Mouse (Mus musculus): ENCODE data around the gene Zdhhc13. TPM values are rescaled to one million over a fixed set of nuclear protein-coding genes. Genes with fewer than 3 reads are reported as not detected.

The Zdhhc13 gene
- polyA plus RNA-seq, 1 experiment, result not detected

DNA sequence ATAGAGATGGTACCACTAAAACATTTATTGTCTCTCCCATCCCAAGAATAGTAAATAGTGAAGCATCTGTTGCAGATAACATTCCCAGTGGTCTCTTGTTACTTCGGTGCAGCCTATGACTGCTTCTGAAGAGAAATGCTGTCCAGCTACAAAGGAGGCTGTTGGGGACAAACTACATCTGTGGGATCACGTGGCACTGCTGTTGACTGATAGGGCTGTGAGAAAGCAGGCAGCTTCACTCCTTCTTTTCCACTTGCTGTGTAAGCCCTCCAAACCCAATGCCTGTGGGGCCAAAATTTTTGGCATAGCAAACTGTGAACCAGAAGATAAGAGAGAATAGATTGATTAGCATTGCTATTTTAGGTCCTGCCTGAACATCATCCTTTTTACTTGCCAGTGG lies 41.6 kb downstream of the Zdhhc13 start:
- no peak overlapping the region for H3K27ac ChIP-seq (ENCODE audit: insufficient read depth, low read depth, low read length)
- TF ChIP-seq CTCF (IDR thresholded peaks at IDR 0.05; ENCODE audit: insufficient read depth, low read depth, low read length) (no peak), POLR2A (IDR thresholded peaks at IDR 0.05; ENCODE audit: insufficient read depth, low read depth, low read length) (no peak)
- no peak overlapping the region for H3K4me3 ChIP-seq (ENCODE audit: insufficient read depth, low read depth, low read length)
- WGBS, result 48% methylated on average over 2 of the region's 2 CpGs
- H3K4me1 ChIP-seq (ENCODE audit: control insufficient read depth, insufficient read depth, low read length), result peaks cover 6% of the 10 kb centered on the region

DNA sequence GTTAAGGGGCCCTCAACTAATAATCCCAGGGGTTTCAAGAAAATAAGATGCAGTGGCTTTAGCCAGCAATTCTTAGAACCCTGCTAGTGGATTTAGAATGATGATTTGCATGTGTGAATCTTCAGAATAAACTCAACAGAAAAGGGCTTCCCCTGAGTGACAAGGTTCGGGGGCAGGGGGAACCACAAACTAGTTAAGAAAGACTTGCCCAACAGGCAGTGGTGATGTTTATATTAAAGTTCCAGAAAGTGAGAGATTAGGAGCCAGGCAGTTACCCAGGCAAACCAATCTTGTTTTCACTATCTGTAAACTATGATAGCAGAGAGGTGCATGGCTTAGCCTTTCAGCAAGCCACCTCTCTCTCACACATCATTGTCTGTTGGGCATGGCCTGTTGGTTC lies 43.9 kb downstream of the Zdhhc13 start:
- peaks cover 8% of the 10 kb centered on the region for H3K4me1 ChIP-seq (ENCODE audit: control insufficient read depth, insufficient read depth, low read length)
- H3K4me3 ChIP-seq (ENCODE audit: insufficient read depth, low read depth, low read length), result no peak overlapping the region
- H3K27ac ChIP-seq (ENCODE audit: insufficient read depth, low read depth, low read length), result no peak overlapping the region
- 93% methylated on average over 1 of the region's 1 CpGs for WGBS
- TF ChIP-seq CTCF (IDR thresholded peaks at IDR 0.05; ENCODE audit: insufficient read depth, low read depth, low read length), result no peak
- TF ChIP-seq POLR2A (IDR thresholded peaks at IDR 0.05; ENCODE audit: insufficient read depth, low read depth, low read length), result no peak

DNA sequence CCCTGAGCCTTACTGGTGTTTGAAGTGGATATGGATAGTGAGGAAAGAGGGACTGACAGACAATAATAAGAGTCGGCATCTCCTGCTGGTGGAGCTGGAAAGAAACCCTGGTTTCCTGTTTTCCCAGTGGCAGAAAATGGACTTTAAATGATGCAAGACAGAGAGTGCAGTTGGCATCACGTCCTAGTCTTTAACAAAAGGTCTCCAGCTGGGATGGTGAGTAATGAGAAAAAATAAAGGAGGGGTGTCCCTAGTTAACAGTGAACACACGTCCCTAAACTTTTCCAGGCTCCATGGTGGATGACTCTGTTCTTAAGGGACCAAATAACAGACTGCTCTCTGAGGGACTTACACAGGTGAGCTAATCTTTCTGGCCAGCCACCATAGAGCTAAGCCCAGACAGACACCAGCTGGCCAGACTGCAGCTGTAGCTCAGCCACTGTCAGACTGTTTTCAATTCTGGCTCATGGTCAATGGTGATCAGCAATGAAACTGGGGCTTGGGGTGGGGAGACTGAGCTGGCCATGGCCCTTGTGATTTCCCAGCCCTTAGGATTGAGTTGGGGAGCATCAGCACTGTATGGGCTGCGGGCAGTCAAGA lies 45.7 kb downstream of the Zdhhc13 start:
- 37% methylated on average over 4 of the region's 4 CpGs for WGBS
- no peak for TF ChIP-seq CTCF (IDR thresholded peaks at IDR 0.05; ENCODE audit: insufficient read depth, low read depth, low read length)
- TF ChIP-seq POLR2A (IDR thresholded peaks at IDR 0.05; ENCODE audit: insufficient read depth, low read depth, low read length), result no peak
- 0 out of 2 replicates have a peak overlapping the region, but pooled peaks have one; percentile 32 for H3K27ac ChIP-seq (ENCODE audit: insufficient read depth, low read depth, low read length)
- no peak overlapping the region for H3K4me3 ChIP-seq (ENCODE audit: insufficient read depth, low read depth, low read length)
- peaks cover 8% of the 10 kb centered on the region for H3K4me1 ChIP-seq (ENCODE audit: control insufficient read depth, insufficient read depth, low read length)

DNA sequence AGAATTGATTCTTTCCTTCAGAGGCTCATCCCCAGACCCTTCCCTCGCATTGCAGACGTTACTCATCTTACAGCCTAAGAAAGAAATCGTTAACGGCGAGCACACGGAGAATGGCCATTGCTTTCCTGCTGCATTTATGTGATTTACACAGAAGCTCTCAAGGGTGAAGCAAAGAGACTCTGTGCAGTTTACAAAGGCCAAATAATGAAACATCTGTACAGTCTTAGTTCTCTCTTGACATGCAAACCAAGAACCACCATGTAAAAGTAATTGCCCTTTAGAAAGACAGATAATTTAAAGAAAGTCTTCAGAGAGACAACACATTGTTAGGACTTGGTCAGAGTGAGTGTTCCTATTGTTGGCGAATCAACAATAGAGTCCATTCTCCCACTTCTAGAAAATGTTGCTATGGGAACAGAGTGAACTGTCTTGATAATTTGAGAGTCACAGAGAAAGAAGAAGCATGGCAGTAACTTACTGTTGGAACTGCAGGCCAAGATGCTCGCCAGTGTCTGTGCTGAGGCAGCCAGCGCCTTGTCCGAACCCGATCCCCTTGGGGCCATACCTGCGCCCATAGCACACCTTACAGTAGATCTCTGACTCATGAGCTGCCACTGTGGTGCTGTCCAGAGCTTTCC lies 46.3 kb downstream of the Zdhhc13 start:
- Histone ChIP-seq H3K27ac (ENCODE audit: insufficient read depth, low read depth, low read length) (peak overlapping the region; percentile 49; the same call in 1 of the 2 replicates), H3K4me1 (ENCODE audit: control insufficient read depth, insufficient read depth, low read length) (peaks cover 8% of the 10 kb centered on the region), H3K4me3 (ENCODE audit: insufficient read depth, low read depth, low read length) (no peak overlapping the region)
- TF ChIP-seq POLR2A (IDR thresholded peaks at IDR 0.05; ENCODE audit: insufficient read depth, low read depth, low read length) (no peak), CTCF (IDR thresholded peaks at IDR 0.05; ENCODE audit: insufficient read depth, low read depth, low read length) (no peak)
- WGBS, result 58% methylated on average over 12 of the region's 12 CpGs

DNA sequence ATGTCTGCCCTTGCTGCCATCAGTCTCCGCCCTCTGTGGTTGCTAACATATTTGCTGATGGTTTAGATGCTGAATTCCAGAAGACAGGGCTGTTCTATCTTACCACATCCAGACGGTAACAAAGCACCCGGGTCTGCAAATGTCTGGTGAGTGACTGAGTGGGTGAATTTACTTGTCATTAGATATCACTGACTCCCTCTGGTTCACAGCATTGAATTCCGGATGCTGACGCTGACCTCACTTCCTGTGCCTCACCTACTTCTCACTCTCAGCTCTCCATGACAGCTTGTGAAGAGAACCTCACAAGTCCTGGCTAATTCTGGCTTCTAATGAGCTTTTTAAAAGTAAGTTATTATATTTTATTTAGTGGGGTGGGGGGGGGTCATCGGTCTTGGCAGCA lies 48.1 kb downstream of the Zdhhc13 start:
- Histone ChIP-seq H3K27ac (ENCODE audit: insufficient read depth, low read depth, low read length) (no peak overlapping the region), H3K4me3 (ENCODE audit: insufficient read depth, low read depth, low read length) (no peak overlapping the region), H3K4me1 (ENCODE audit: control insufficient read depth, insufficient read depth, low read length) (peaks cover 8% of the 10 kb centered on the region)
- WGBS, result 77% methylated on average over 6 of the region's 6 CpGs
- TF ChIP-seq POLR2A (IDR thresholded peaks at IDR 0.05; ENCODE audit: insufficient read depth, low read depth, low read length), result no peak
- TF ChIP-seq CTCF (IDR thresholded peaks at IDR 0.05; ENCODE audit: insufficient read depth, low read depth, low read length), result no peak

DNA sequence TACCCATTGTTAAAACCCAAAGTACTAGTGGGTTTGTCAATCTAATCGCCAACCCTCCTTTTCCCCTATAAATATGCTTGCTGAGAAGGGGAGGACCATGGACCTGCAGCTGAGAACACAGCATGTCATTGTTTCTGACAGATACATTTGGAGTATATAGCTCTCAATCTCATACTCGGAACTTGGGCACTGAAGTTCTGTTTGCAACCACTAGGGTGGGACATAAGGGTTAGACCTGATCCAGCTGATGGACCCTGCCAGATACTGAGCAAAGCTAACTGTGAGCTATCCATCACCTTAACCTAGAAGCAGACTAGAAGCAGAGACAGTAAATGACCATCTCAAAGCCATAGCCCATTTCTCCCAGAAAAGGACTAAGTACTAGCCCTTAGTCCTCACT lies 49.6 kb downstream of the Zdhhc13 start:
- TF ChIP-seq POLR2A (IDR thresholded peaks at IDR 0.05; ENCODE audit: insufficient read depth, low read depth, low read length) (no peak), CTCF (IDR thresholded peaks at IDR 0.05; ENCODE audit: insufficient read depth, low read depth, low read length) (no peak)
- WGBS, result 69% methylated on average over 2 of the region's 2 CpGs
- Histone ChIP-seq H3K4me3 (ENCODE audit: insufficient read depth, low read depth, low read length) (no peak overlapping the region), H3K27ac (ENCODE audit: insufficient read depth, low read depth, low read length) (no peak overlapping the region), H3K4me1 (ENCODE audit: control insufficient read depth, insufficient read depth, low read length) (peaks cover 8% of the 10 kb centered on the region)

DNA sequence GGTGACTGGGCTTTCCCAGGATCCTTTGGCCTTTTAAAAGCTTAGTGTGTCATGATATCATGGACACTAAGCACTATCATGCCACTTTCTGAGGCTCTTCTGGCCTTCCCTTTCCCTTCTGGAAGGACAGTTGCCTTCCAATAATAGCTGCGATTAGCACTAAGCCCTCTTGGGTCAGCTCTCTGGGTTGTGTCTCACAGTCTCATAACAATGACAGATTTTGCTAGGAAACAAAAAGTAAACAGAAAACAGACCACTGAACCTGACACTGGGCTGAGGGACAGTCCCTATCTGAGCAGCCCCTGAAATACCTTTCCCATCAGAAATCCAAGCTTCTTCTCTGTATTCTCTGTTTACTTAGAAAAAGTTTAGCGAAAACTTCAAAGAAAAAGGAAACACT lies 51.7 kb downstream of the Zdhhc13 start:
- whole genome bisulfite sequencing, result 91% methylated on average over 2 of the region's 2 CpGs
- TF ChIP-seq POLR2A (IDR thresholded peaks at IDR 0.05; ENCODE audit: insufficient read depth, low read depth, low read length) (no peak), CTCF (IDR thresholded peaks at IDR 0.05; ENCODE audit: insufficient read depth, low read depth, low read length) (no peak)
- Histone ChIP-seq H3K4me1 (ENCODE audit: control insufficient read depth, insufficient read depth, low read length) (peaks cover 2% of the 10 kb centered on the region; the same call in 1 of the 2 replicates), H3K4me3 (ENCODE audit: insufficient read depth, low read depth, low read length) (no peak overlapping the region), H3K27ac (ENCODE audit: insufficient read depth, low read depth, low read length) (no peak overlapping the region)

DNA sequence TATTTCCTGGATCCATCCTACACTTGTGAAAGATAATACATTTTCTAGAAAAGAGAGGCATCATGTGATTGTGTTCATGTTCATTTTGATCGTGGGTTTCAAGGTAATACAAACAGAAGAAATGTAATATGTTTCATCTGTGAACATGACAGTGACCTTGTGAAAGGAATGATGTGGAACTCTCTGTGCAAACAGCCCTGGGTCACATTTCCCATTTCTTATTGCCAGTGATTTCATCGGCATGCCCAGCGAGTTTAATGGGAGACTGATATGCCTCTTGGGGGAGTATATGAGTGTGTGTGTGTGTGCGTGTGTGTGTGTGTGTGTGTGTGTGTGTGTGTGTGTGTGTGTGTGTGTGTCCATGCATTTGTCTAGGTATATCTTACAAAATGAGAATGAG lies 52.7 kb downstream of the Zdhhc13 start:
- 90% methylated on average over 4 of the region's 4 CpGs for WGBS
- Histone ChIP-seq H3K4me3 (ENCODE audit: insufficient read depth, low read depth, low read length) (no peak overlapping the region), H3K27ac (ENCODE audit: insufficient read depth, low read depth, low read length) (no peak overlapping the region), H3K4me1 (ENCODE audit: control insufficient read depth, insufficient read depth, low read length) (peaks cover 2% of the 10 kb centered on the region; the same call in 1 of the 2 replicates)
- no peak for TF ChIP-seq POLR2A (IDR thresholded peaks at IDR 0.05; ENCODE audit: insufficient read depth, low read depth, low read length)
- no peak for TF ChIP-seq CTCF (IDR thresholded peaks at IDR 0.05; ENCODE audit: insufficient read depth, low read depth, low read length)

DNA sequence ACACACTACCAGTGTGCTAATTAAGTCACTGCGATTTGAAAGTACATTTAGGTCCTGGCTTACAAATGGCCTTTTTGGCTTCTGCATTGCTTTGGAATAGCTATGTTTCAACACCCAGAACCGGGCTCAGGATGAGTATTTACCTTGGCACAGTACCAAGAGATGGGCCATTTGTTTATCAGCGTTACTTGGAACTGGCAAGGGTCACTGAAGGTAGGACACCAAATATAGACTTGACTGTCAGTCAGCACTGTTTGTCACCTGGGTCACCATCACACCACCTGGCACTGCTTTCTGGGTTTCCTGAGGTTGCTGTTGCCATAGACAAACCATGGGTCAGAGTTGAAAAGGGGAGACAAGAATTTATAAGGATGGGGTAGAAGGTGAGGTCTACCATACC lies 53.5 kb downstream of the Zdhhc13 start:
- peaks cover 2% of the 10 kb centered on the region for H3K4me1 ChIP-seq (ENCODE audit: control insufficient read depth, insufficient read depth, low read length)
- 67% methylated on average over 3 of the region's 3 CpGs for whole genome bisulfite sequencing
- TF ChIP-seq CTCF (IDR thresholded peaks at IDR 0.05; ENCODE audit: insufficient read depth, low read depth, low read length) (no peak), POLR2A (IDR thresholded peaks at IDR 0.05; ENCODE audit: insufficient read depth, low read depth, low read length) (no peak)
- no peak overlapping the region for H3K27ac ChIP-seq (ENCODE audit: insufficient read depth, low read depth, low read length)
- H3K4me3 ChIP-seq (ENCODE audit: insufficient read depth, low read depth, low read length), result no peak overlapping the region

Data from olfactory bulb, adult 2 months (tissue).